Mouse (Mus musculus) liver, embryonic 12.5 days (tissue): ENCODE measurements around the gene Neurl2. TPM values are rescaled to one million over a fixed set of nuclear protein-coding genes. Genes with fewer than 3 reads are reported as not detected.

Source experiments
- ATAC-seq: fragments of 200-750 bp; cut with Nextera tagmentation; 2 replicates; pipeline ENCODE4 v1.8.0; 2017; ENCODE audit warnings: moderate number of reproducible peaks, mild to moderate bottlenecking, moderate library complexity
- H3K27ac ChIP-seq: fragments of 300-500 bp; sonication (generic); 2 replicates; pipeline ENCODE4 v1.5.1; 2016; ENCODE audit warnings: mild to moderate bottlenecking
- H3K27me3 ChIP-seq: fragments of 300-500 bp; sonication (generic); replicated peaks from 2 replicates; pipeline ENCODE4 v1.6.1; 2016; ENCODE audit warnings: mild to moderate bottlenecking, moderate library complexity
- H3K36me3 ChIP-seq: fragments of 300-500 bp; sonication (generic); 2 replicates; pipeline ENCODE4 v1.6.1; 2016; ENCODE audit warnings: mild to moderate bottlenecking, moderate library complexity
- H3K4me1 ChIP-seq: fragments of 300-500 bp; sonication (generic); 2 replicates; pipeline ENCODE4 v1.6.1; 2016
- H3K4me2 ChIP-seq: fragments of 300-500 bp; sonication (generic); 2 replicates; pipeline ENCODE4 v1.6.1; 2016; ENCODE audit warnings: mild to moderate bottlenecking, moderate library complexity
- H3K4me3 ChIP-seq: fragments of 300-500 bp; sonication (generic); 2 replicates; pipeline ENCODE4 v1.5.1; 2016; ENCODE audit warnings: mild to moderate bottlenecking, moderate library complexity
- H3K9ac ChIP-seq: fragments of 300-500 bp; sonication (generic); 2 replicates; pipeline ENCODE4 v1.6.1; 2016; ENCODE audit warnings: mild to moderate bottlenecking, moderate library complexity
- H3K9me3 ChIP-seq: fragments of 300-500 bp; sonication (generic); replicated peaks from 2 replicates; pipeline ENCODE4 v1.6.1; 2016; ENCODE audit warnings: mild to moderate bottlenecking, moderate library complexity
- WGBS: fragments of 180-500 bp; shearing (Covaris S2); methylation state at CpG from one replicate; pipeline ENCODE4 v1.1.7; 2016; ENCODE audit not compliant: insufficient replicate concordance; 5-methylcytosine and 5-hydroxymethylcytosine counted together
- polyA plus RNA-seq: library from polyadenylated mRNA; unstranded; fragments of >200 nt; fragmentation: Nextera tagmentation; extraction: Ambion mirVana; gene quantifications from 2 replicates; pipeline ENCODE4 v1.2.1, GENCODE M21; 2016

The Neurl2 gene
- polyA plus RNA-seq, 1 experiment from 2014 or later, result 2.2 TPM

DNA sequence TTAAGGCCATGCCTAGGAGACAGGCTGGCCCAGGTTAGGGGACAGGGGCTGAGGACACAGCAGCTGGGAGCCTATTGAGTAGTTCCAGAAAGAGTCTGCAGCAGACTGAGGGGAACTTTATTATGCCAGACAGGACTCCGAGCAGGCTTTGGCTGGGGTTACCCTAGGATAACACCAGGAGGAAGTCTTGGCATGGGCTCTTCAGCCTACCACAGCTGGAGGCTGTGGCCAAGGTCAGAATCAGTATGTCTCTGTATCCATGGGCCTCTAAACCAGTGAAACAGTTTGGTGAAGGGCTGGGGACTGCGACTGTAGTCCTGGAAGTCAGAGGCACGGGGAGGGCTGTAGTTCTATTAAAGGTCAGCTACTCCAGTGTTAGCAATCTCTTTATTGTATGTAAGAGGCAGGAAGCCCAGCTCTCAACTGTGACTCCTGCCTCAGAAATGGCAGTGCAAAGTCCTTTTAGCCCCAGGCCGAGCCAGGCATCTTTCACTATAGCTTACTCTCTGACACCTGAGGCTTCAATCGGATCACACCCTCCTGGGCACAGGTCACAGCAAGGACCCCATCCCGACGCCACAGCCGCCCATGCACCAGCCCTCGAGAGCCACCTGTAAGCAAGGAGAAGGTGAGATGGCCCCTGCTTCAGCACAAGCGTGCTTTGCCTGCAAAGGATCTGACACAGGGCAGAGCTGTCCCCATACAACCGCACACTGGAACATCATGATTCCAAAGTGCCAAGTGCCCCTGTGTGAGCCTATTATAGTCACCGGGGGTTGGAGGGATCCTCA lies 40.7 kb downstream of the Neurl2 start:
- Histone ChIP-seq H3K4me1 (peaks cover 32% of the 10 kb centered on the region), H3K27ac (no peak overlapping the region), H3K4me3 (no peak overlapping the region), H3K36me3 (peaks cover 85% of the 10 kb centered on the region), H3K9me3 (no peaks in the 10 kb centered on the region), H3K9ac (no peak overlapping the region), H3K27me3 (no peaks in the 10 kb centered on the region), H3K4me2 (no peak overlapping the region)
- WGBS, result 85% methylated on average over 12 of the region's 12 CpGs
- ATAC-seq, result no peak

DNA sequence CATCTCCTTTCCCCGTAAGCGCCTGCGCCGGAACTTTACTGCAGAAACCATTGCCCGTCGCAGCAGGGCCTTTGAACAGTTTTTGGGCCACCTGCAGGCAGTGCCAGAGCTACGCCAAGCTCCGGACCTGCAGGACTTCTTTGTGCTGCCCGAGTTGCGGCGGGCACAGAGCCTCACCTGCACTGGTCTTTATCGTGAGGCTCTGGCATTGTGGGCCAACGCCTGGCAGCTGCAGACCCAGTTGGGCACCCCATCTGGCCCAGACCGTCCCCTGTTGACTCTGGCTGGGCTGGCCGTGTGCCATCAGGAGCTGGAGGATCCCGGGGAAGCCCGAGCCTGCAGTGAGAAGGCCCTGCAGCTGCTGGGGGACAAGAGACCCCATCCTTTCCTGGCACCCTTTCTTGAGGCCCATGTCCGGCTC lies 41.4 kb downstream of the Neurl2 start:
- ATAC-seq, result no peak
- peaks cover 39% of the 10 kb centered on the region for H3K4me1 ChIP-seq
- H3K36me3 ChIP-seq, result peaks cover 79% of the 10 kb centered on the region
- WGBS, result 90% methylated on average over 18 of the region's 18 CpGs
- no peaks in the 10 kb centered on the region for H3K9me3 ChIP-seq
- H3K4me3 ChIP-seq, result no peak overlapping the region
- peak overlapping the region; percentile 9; the same call in 1 of the 2 replicates for H3K27ac ChIP-seq
- H3K4me2 ChIP-seq, result no peak overlapping the region
- peaks cover 4% of the 10 kb centered on the region for H3K27me3 ChIP-seq
- no peak overlapping the region for H3K9ac ChIP-seq

DNA sequence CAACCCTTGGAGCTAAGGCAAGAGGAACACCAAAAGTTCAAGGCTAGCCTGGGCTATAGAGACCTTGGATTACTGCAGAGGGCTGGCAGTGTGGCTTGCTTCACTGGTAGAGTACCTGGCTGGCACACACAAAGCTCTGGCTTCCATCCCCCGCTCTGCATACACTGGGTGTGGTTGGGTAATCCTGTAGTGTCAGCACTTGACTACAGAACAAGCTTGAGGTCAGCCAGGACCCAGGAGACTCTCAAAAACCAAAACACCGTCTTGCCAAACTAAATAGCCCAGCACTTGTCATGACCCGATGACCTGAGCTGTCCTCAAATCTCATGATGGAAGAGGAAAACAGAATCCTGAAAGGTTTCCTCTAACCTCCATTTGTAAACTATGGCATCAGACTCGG lies 42.8 kb downstream of the Neurl2 start:
- no peak overlapping the region for H3K9ac ChIP-seq
- 78% methylated on average over 4 of the region's 4 CpGs for WGBS
- H3K9me3 ChIP-seq, result no peaks in the 10 kb centered on the region
- no peak overlapping the region for H3K4me2 ChIP-seq
- no peak overlapping the region; the same call in 1 of the 2 replicates for H3K27ac ChIP-seq
- ATAC-seq, result no peak
- H3K4me1 ChIP-seq, result peaks cover 53% of the 10 kb centered on the region
- H3K27me3 ChIP-seq, result peaks cover 18% of the 10 kb centered on the region
- peaks cover 65% of the 10 kb centered on the region for H3K36me3 ChIP-seq
- H3K4me3 ChIP-seq, result no peak overlapping the region

DNA sequence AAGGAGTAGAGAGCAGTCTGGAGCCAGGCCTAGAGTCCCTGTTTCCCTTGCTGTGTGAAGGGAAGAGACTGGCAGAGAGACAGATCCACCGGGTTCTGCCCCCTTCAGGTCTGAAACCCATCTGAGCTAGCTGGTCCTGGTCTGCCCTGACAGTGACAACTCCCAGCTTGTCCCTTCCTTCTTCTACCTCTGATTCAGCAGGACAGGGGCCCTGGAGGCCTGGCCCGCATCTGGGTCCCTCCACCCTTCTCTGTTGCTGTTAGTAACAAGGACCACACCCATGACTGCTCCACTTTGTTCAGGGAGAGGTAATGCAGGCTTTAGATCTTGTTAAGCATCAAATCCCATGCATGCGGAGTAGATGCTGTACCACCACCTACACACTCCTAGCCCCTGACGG lies 44.8 kb downstream of the Neurl2 start:
- peak overlapping the region; percentile 18; the same call in 1 of the 2 replicates for H3K9ac ChIP-seq
- peak; percentile 61 for ATAC-seq
- peak overlapping the region; percentile 24 for H3K4me2 ChIP-seq
- no peak overlapping the region for H3K4me3 ChIP-seq
- H3K27me3 ChIP-seq, result peaks cover 36% of the 10 kb centered on the region
- peaks cover 59% of the 10 kb centered on the region for H3K4me1 ChIP-seq
- peaks cover 49% of the 10 kb centered on the region for H3K36me3 ChIP-seq
- 62% methylated on average over 4 of the region's 4 CpGs for WGBS
- H3K9me3 ChIP-seq, result no peaks in the 10 kb centered on the region
- peak overlapping the region; percentile 16; the same call in 1 of the 2 replicates for H3K27ac ChIP-seq

DNA sequence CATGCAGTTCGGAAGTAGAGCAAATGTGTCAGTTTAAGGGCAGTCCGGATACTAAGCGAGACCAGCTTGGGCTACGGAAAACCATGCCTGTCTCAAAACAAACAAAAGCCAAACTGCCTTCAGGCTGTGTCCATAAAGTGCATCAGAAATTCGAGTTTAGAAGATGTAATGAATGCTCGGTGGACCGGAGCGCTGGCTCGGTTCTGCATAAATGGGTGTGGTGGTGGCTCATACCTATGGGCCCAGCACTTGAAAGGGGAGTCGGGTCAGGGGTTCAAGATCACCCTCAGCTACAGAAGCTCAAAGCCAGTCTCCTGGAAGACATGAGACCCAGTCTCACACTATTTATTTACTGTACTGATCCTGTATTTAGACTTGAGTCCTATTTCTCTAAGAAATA lies 45.5 kb downstream of the Neurl2 start:
- Histone ChIP-seq H3K9ac (no peak overlapping the region), H3K27ac (no peak overlapping the region), H3K36me3 (peaks cover 43% of the 10 kb centered on the region), H3K27me3 (peaks cover 36% of the 10 kb centered on the region), H3K9me3 (no peaks in the 10 kb centered on the region), H3K4me1 (peaks cover 55% of the 10 kb centered on the region), H3K4me3 (no peak overlapping the region), H3K4me2 (no peak overlapping the region)
- no peak for ATAC-seq
- WGBS, result 81% methylated on average over 10 of the region's 10 CpGs

DNA sequence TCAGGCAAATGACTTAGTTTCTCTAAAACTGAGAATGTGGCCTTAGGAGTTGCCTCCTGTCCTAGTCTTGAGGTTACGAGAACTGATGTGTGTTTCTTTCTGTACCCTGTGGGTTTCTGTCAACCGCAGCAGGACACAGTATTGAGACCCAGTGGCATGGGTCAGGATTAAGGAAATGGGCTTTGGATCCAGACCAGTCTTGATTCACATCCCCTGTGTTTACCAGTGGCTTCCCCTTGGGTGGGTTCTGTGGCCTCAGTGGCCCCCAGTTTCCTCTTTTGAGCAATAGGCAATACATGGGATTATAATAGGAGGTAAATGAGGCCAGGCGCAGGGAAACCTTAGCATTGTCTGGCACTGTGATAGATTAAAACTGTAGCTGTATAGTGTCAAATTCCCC lies 46.2 kb downstream of the Neurl2 start:
- 59% methylated on average over 3 of the region's 3 CpGs for WGBS
- 0 out of 2 replicates have a peak overlapping the region, but pooled peaks have one; percentile 70 for H3K4me3 ChIP-seq
- no peaks in the 10 kb centered on the region for H3K9me3 ChIP-seq
- peak overlapping the region; percentile 99 for H3K4me2 ChIP-seq
- H3K4me1 ChIP-seq, result peaks cover 55% of the 10 kb centered on the region
- peaks cover 38% of the 10 kb centered on the region for H3K27me3 ChIP-seq
- ATAC-seq, result no peak
- no peak overlapping the region for H3K27ac ChIP-seq
- H3K36me3 ChIP-seq, result peaks cover 35% of the 10 kb centered on the region
- no peak overlapping the region for H3K9ac ChIP-seq

DNA sequence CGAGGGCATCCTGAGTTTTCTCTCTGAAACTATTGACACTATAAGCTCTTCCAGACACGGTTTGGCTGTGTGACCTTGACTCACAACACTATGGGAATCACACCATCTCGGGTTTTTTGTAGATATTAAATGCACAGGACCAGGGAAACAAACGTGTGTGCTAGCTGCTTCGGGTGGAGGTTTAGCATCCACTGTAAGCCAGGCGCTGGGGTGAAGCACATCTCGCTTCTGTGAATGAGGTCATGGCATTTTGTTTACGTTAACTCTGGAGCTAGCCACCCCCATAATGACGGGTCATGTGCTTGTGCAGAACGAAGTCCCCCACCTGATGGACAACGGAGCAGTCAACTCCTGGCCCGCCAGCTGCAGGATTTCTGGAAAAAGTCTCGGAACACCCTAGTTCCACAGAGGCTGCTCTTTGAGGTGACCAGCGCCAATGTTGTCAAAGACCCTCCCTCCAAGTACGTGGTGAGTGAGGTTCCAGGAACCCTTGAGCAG lies 46.8 kb downstream of the Neurl2 start:
- peak overlapping the region; percentile 70 for H3K4me3 ChIP-seq
- WGBS, result 14% methylated on average over 15 of the region's 15 CpGs
- H3K27me3 ChIP-seq, result peaks cover 44% of the 10 kb centered on the region
- H3K36me3 ChIP-seq, result peaks cover 29% of the 10 kb centered on the region
- peaks cover 55% of the 10 kb centered on the region for H3K4me1 ChIP-seq
- H3K4me2 ChIP-seq, result peak overlapping the region; percentile 99
- H3K27ac ChIP-seq, result peak overlapping the region; percentile 73
- ATAC-seq, result no peak
- H3K9me3 ChIP-seq, result no peaks in the 10 kb centered on the region
- peak overlapping the region; percentile 79 for H3K9ac ChIP-seq

DNA sequence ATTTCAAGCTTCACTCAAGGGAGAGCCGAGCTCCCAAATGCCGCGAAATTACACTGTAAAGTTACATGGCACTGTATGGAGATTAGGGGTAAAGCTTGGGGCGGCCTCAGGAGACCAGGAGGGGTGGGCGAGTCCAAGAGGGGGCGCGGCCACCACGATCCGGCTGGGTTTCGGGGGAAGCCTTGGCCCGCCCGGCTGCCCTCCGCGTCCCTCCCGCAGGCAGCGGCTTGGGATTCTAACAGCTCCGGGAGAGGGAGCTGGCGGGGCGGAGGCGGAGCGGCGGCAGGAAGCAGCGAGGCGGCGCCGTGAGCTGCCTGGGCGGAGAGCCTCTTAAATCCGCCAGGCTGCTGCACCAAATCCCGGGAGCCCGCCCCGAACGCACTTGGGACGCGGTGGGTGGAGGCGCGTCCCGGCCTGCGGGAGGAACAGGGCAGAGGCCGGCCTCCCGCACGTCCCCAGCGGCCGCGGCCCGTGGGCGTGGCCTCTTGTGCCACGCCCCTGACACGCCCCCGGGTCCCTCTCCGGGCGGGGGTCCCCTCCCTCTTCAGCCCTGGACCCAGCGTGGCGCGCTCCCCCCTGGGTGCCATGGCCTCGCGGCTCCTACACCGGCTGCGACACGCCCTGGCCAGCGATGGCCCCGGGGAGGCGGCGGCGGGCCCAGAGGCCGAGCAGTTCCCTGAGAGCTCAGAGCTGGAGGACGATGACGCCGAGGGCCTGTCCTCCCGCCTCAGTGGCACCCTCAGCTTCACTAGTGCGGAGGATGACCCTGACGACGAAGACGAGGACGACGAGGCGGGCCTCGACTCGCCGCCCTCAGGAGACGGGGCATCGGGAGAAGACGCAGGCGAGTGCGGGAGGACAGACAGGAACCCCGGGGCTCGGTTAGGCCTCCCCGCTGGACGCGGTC lies 47.5 kb downstream of the Neurl2 start, which contains the start of gene Snx21:
Snx21 (plus strand) TSS at position 343 of the 907 bp plus-strand sequence.
- WGBS, result 2% methylated on average over 84 of the region's 89 CpGs
- Histone ChIP-seq H3K9me3 (no peaks in the 10 kb centered on the region), H3K27me3 (peaks cover 45% of the 10 kb centered on the region), H3K4me1 (peaks cover 53% of the 10 kb centered on the region), H3K27ac (peak within 1 kb of the TSS; percentile 73), H3K9ac (peak within 1 kb of the TSS; percentile 79), H3K4me3 (peak within 1 kb of the TSS; percentile 70), H3K36me3 (peaks cover 22% of the 10 kb centered on the region; the same call in 1 of the 2 replicates), H3K4me2 (peak within 1 kb of the TSS; percentile 99)
- ATAC-seq, result peak; percentile 88

DNA sequence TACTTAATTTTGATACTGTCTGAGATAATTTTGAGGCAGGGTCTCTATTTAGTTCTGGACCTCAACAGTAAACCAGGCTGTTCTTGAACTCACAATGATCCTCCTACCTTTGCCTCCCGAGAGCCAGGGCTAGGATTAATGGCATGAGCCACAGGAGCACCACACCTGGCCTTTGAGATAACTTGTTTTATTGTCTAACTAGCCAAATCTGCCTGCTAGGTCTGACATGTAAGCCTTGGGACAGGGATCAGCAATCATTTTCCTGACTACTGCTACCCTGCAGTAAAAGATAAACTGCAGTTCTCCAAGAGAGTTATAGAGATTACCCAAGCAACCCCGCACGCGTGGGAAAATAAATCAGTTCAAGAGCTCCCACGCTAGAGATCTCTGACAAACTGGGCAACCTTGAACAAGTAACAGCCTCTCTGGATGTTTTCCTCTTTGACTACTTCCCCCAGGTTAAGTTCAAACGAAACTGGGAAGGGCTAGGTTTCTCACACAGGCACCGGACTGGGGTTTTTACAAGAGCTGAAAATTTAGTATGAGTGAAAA lies 48.3 kb downstream of the Neurl2 start:
- Histone ChIP-seq H3K9me3 (no peaks in the 10 kb centered on the region), H3K4me3 (peak overlapping the region; percentile 70), H3K27me3 (peaks cover 53% of the 10 kb centered on the region), H3K36me3 (peaks cover 15% of the 10 kb centered on the region; the same call in 1 of the 2 replicates), H3K4me1 (peaks cover 46% of the 10 kb centered on the region), H3K27ac (peak overlapping the region; percentile 73; the same call in 1 of the 2 replicates), H3K4me2 (peak overlapping the region; percentile 99), H3K9ac (peak overlapping the region; percentile 79)
- WGBS, result 6% methylated on average over 7 of the region's 7 CpGs
- no peak for ATAC-seq

DNA sequence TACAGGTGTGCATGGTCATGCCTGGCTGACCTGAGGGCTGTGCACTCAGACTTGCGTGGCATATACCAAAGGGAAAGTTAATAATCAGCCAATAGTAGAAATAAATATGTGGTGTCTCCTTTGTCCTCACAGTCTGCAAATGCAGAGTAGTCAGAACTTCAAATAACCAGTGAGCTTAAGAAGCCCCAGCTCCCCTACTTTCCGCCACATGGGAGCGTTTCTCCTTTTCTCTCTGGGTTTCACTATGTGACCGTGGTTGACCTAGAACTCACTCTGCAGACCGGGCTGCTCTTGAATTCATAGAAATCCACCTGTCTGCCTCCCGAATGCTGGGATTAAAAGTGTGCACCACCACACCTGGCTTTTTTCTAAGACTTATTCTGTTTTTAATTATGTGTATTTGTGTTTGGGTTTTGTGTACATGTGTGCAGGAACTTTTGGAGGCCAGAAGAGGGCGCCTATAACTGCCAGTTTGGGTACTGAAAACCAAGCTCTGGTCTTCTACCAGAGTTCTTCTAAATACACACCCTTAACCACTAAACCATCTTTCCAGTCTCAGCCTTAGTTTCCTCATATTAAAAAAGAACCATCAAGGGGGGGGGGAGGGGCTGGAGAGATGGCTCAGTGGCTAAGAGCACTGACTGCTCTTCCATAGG lies 49.2 kb downstream of the Neurl2 start:
- Histone ChIP-seq H3K27me3 (peaks cover 62% of the 10 kb centered on the region), H3K36me3 (0 out of 2 replicates have a peak, but pooled peaks cover 9% of the 10 kb centered on the region), H3K9ac (no peak overlapping the region), H3K9me3 (no peaks in the 10 kb centered on the region), H3K4me1 (peaks cover 46% of the 10 kb centered on the region), H3K27ac (no peak overlapping the region), H3K4me3 (no peak overlapping the region), H3K4me2 (0 out of 2 replicates have a peak overlapping the region, but pooled peaks have one; percentile 99)
- no peak for ATAC-seq
- WGBS, result 67% methylated on average over 7 of the region's 7 CpGs

DNA sequence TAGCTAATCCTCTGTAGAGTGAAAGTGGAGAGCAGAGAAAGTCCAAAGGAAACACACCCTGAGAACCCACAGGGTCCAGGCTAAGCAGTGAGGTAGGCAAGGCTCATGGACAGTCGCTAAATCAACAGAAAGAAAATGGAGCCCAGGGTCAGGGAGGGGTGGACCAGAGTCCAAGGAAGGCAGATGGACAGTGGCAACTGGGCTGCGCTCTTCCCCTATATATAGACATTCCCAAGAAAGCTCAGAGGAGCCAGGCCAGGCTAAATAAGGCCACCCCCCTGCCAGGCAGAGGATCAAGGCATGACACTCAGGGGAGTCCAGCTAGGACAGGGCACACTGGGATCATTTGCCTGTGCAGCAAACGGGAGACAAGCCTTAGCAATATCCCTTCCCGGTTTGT lies 51.4 kb downstream of the Neurl2 start:
- H3K27me3 ChIP-seq, result peaks cover 80% of the 10 kb centered on the region
- no peak overlapping the region for H3K27ac ChIP-seq
- no peak overlapping the region for H3K9ac ChIP-seq
- no peak overlapping the region for H3K4me3 ChIP-seq
- H3K4me1 ChIP-seq, result peaks cover 26% of the 10 kb centered on the region
- 58% methylated on average over 4 of the region's 4 CpGs for WGBS
- no peaks in the 10 kb centered on the region for H3K36me3 ChIP-seq
- no peaks in the 10 kb centered on the region for H3K9me3 ChIP-seq
- no peak overlapping the region for H3K4me2 ChIP-seq
- no peak for ATAC-seq
